Mouse (Mus musculus): ENCODE data around the gene Atp10a. TPM values are rescaled to one million over a fixed set of nuclear protein-coding genes. Genes with fewer than 3 reads are reported as not detected.

Gene Atp10a
- total RNA-seq, 1 experiment = 7.3 TPM

GRCm38 (mm10) chr7:58629233-58629632, 26.7 kb upstream of the Atp10a start:
- Histone ChIP-seq H3K4me3 (ENCODE audit: insufficient read depth in 1 of 2, low read depth in 1 of 2, low read length in 2 of 2, poor library complexity in 1 of 2, severe bottlenecking in 1 of 2) (no peak overlapping the region), H3K4me1 (ENCODE audit: control insufficient read depth in 2 of 2, insufficient read depth in 2 of 2, low read length in 2 of 2, poor library complexity in 1 of 2) (no peaks in the 10 kb centered on the region), H3K9me3 (ENCODE audit: control insufficient read depth, insufficient read depth, low read depth, low read length) (no peaks in the 10 kb centered on the region), H3K36me3 (ENCODE audit: control insufficient read depth, insufficient read depth, low read length, poor library complexity, severe bottlenecking) (no peaks in the 10 kb centered on the region), H3K27ac (ENCODE audit: insufficient read depth, low read depth, low read length, poor library complexity, severe bottlenecking) (no peak overlapping the region), H3K9ac (ENCODE audit: insufficient read depth, low read depth, low read length, poor library complexity, severe bottlenecking) (no peak overlapping the region)
- DNase-seq (ENCODE audit: low read depth, low spot score) = no peak
- in situ Hi-C loops (cut with MboI; ENCODE audit: low sequenced_read_pairs in 2 of 2, unreplicated experiment in 2 of 2) = no loop called here
- TF ChIP-seq ZNF384 (IDR thresholded peaks at IDR 0.05; ENCODE audit: low read depth, low read length) (no peak), CHD2 (IDR thresholded peaks at IDR 0.05; ENCODE audit: low read depth, low read length) (no peak), MAFK (IDR thresholded peaks at IDR 0.05; ENCODE audit: insufficient read depth, low read depth, low read length) (no peak), HCFC1 (IDR thresholded peaks at IDR 0.05; ENCODE audit: borderline replicate concordance, insufficient read depth, low read length) (no peak), ZC3H11A (IDR thresholded peaks at IDR 0.05; ENCODE audit: borderline replicate concordance, low read depth, low read length) (no peak)

GRCm38 (mm10) chr7:58633683-58634082, 22.3 kb upstream of the Atp10a start:
- Histone ChIP-seq H3K4me1 (ENCODE audit: control insufficient read depth in 2 of 2, insufficient read depth in 2 of 2, low read length in 2 of 2, poor library complexity in 1 of 2) (no peaks in the 10 kb centered on the region), H3K27ac (ENCODE audit: insufficient read depth, low read depth, low read length, poor library complexity, severe bottlenecking) (no peak overlapping the region), H3K36me3 (ENCODE audit: control insufficient read depth, insufficient read depth, low read length, poor library complexity, severe bottlenecking) (no peaks in the 10 kb centered on the region), H3K9me3 (ENCODE audit: control insufficient read depth, insufficient read depth, low read depth, low read length) (no peaks in the 10 kb centered on the region), H3K4me3 (ENCODE audit: insufficient read depth in 1 of 2, low read depth in 1 of 2, low read length in 2 of 2, poor library complexity in 1 of 2, severe bottlenecking in 1 of 2) (no peak overlapping the region), H3K9ac (ENCODE audit: insufficient read depth, low read depth, low read length, poor library complexity, severe bottlenecking) (no peak overlapping the region)
- in situ Hi-C loops (cut with MboI; ENCODE audit: low sequenced_read_pairs in 2 of 2, unreplicated experiment in 2 of 2) = no loop called here
- TF ChIP-seq ZNF384 (IDR thresholded peaks at IDR 0.05; ENCODE audit: low read depth, low read length) (no peak), ZC3H11A (IDR thresholded peaks at IDR 0.05; ENCODE audit: borderline replicate concordance, low read depth, low read length) (no peak), CHD2 (IDR thresholded peaks at IDR 0.05; ENCODE audit: low read depth, low read length) (no peak), MAFK (IDR thresholded peaks at IDR 0.05; ENCODE audit: insufficient read depth, low read depth, low read length) (no peak), HCFC1 (IDR thresholded peaks at IDR 0.05; ENCODE audit: borderline replicate concordance, insufficient read depth, low read length) (no peak)
- no peak for DNase-seq (ENCODE audit: low read depth, low spot score)

- Histone ChIP-seq H3K4me3 (ENCODE audit: insufficient read depth in 1 of 2, low read depth in 1 of 2, low read length in 2 of 2, poor library complexity in 1 of 2, severe bottlenecking in 1 of 2) (no peak overlapping the region), H3K9me3 (ENCODE audit: control insufficient read depth, insufficient read depth, low read depth, low read length) (no peaks in the 10 kb centered on the region), H3K4me1 (ENCODE audit: control insufficient read depth in 2 of 2, insufficient read depth in 2 of 2, low read length in 2 of 2, poor library complexity in 1 of 2) (no peaks in the 10 kb centered on the region), H3K36me3 (ENCODE audit: control insufficient read depth, insufficient read depth, low read length, poor library complexity, severe bottlenecking) (no peaks in the 10 kb centered on the region), H3K27ac (ENCODE audit: insufficient read depth, low read depth, low read length, poor library complexity, severe bottlenecking) (no peak overlapping the region), H3K9ac (ENCODE audit: insufficient read depth, low read depth, low read length, poor library complexity, severe bottlenecking) (no peak overlapping the region)
- no peak for DNase-seq (ENCODE audit: low read depth, low spot score)
- no peak for TF ChIP-seq ZC3H11A (IDR thresholded peaks at IDR 0.05; ENCODE audit: borderline replicate concordance, low read depth, low read length)
- no peak for TF ChIP-seq HCFC1 (IDR thresholded peaks at IDR 0.05; ENCODE audit: borderline replicate concordance, insufficient read depth, low read length)
- no peak for TF ChIP-seq ZNF384 (IDR thresholded peaks at IDR 0.05; ENCODE audit: low read depth, low read length)
- no peak for TF ChIP-seq MAFK (IDR thresholded peaks at IDR 0.05; ENCODE audit: insufficient read depth, low read depth, low read length)
- no peak for TF ChIP-seq CHD2 (IDR thresholded peaks at IDR 0.05; ENCODE audit: low read depth, low read length)
- in situ Hi-C loops (cut with MboI; ENCODE audit: low sequenced_read_pairs in 2 of 2, unreplicated experiment in 2 of 2) = no loop called here
These were observed 16.3 kb upstream of the Atp10a start for GRCm38 (mm10) chr7:58639676-58640075.

- Histone ChIP-seq H3K9ac (ENCODE audit: insufficient read depth, low read depth, low read length, poor library complexity, severe bottlenecking) (no peak overlapping the region), H3K4me1 (ENCODE audit: control insufficient read depth in 2 of 2, insufficient read depth in 2 of 2, low read length in 2 of 2, poor library complexity in 1 of 2) (no peaks in the 10 kb centered on the region), H3K4me3 (ENCODE audit: insufficient read depth in 1 of 2, low read depth in 1 of 2, low read length in 2 of 2, poor library complexity in 1 of 2, severe bottlenecking in 1 of 2) (no peak overlapping the region), H3K9me3 (ENCODE audit: control insufficient read depth, insufficient read depth, low read depth, low read length) (no peaks in the 10 kb centered on the region), H3K27ac (ENCODE audit: insufficient read depth, low read depth, low read length, poor library complexity, severe bottlenecking) (no peak overlapping the region), H3K36me3 (ENCODE audit: control insufficient read depth, insufficient read depth, low read length, poor library complexity, severe bottlenecking) (no peaks in the 10 kb centered on the region)
- DNase-seq (ENCODE audit: low read depth, low spot score) = no peak
- TF ChIP-seq ZNF384 (IDR thresholded peaks at IDR 0.05; ENCODE audit: low read depth, low read length) = no peak
- no peak for TF ChIP-seq ZC3H11A (IDR thresholded peaks at IDR 0.05; ENCODE audit: borderline replicate concordance, low read depth, low read length)
- no peak for TF ChIP-seq HCFC1 (IDR thresholded peaks at IDR 0.05; ENCODE audit: borderline replicate concordance, insufficient read depth, low read length)
- TF ChIP-seq CHD2 (IDR thresholded peaks at IDR 0.05; ENCODE audit: low read depth, low read length) = no peak
- no peak for TF ChIP-seq MAFK (IDR thresholded peaks at IDR 0.05; ENCODE audit: insufficient read depth, low read depth, low read length)
- in situ Hi-C loops (cut with MboI; ENCODE audit: low sequenced_read_pairs in 2 of 2, unreplicated experiment in 2 of 2) = no loop called here
These were observed 15.5 kb upstream of the Atp10a start for GRCm38 (mm10) chr7:58640456-58640855.

- no peak for DNase-seq (ENCODE audit: low read depth, low spot score)
- H3K27ac ChIP-seq (ENCODE audit: insufficient read depth, low read depth, low read length, poor library complexity, severe bottlenecking) = no peak overlapping the region
- TF ChIP-seq ZNF384 (IDR thresholded peaks at IDR 0.05; ENCODE audit: low read depth, low read length) (no peak), HCFC1 (IDR thresholded peaks at IDR 0.05; ENCODE audit: borderline replicate concordance, insufficient read depth, low read length) (no peak), MAFK (IDR thresholded peaks at IDR 0.05; ENCODE audit: insufficient read depth, low read depth, low read length) (no peak), CHD2 (IDR thresholded peaks at IDR 0.05; ENCODE audit: low read depth, low read length) (no peak), ZC3H11A (IDR thresholded peaks at IDR 0.05; ENCODE audit: borderline replicate concordance, low read depth, low read length) (no peak)
- in situ Hi-C loops (cut with MboI; ENCODE audit: low sequenced_read_pairs in 2 of 2, unreplicated experiment in 2 of 2) = no loop called here
- no peaks in the 10 kb centered on the region for H3K36me3 ChIP-seq (ENCODE audit: control insufficient read depth, insufficient read depth, low read length, poor library complexity, severe bottlenecking)
- no peak overlapping the region for H3K4me3 ChIP-seq (ENCODE audit: insufficient read depth in 1 of 2, low read depth in 1 of 2, low read length in 2 of 2, poor library complexity in 1 of 2, severe bottlenecking in 1 of 2)
- no peaks in the 10 kb centered on the region for H3K4me1 ChIP-seq (ENCODE audit: control insufficient read depth in 2 of 2, insufficient read depth in 2 of 2, low read length in 2 of 2, poor library complexity in 1 of 2)
- no peaks in the 10 kb centered on the region for H3K9me3 ChIP-seq (ENCODE audit: control insufficient read depth, insufficient read depth, low read depth, low read length)
- H3K9ac ChIP-seq (ENCODE audit: insufficient read depth, low read depth, low read length, poor library complexity, severe bottlenecking) = no peak overlapping the region
These were observed 14.1 kb upstream of the Atp10a start for GRCm38 (mm10) chr7:58641916-58642315.

Measured in ES-E14 (cell line).